Mouse (Mus musculus) limb, embryonic 14.5 days (tissue): ENCODE measurements around the gene Irs2. TPM values are rescaled to one million over a fixed set of nuclear protein-coding genes. Genes with fewer than 3 reads are reported as not detected.

ENCODE experiments used
- ATAC-seq: fragments of 200-750 bp; cut with Nextera tagmentation; 2 replicates; pipeline ENCODE4 v1.8.0; 2017; ENCODE audit warnings: low read depth, moderate number of reproducible peaks, moderate TSS enrichment; ENCODE audit not compliant: low FRiP score
- DNase-seq: peaks from one replicate; pipeline ENCODE4 v3.0.0-alpha.2; 2015; ENCODE audit warnings: low spot score
- H3K27ac ChIP-seq: fragments of 300-500 bp; sonication (generic); replicated peaks from 2 replicates; pipeline ENCODE4 v1.5.1; 2014; ENCODE audit warnings: low read depth, mild to moderate bottlenecking, low read length, moderate library complexity, mixed read lengths
- H3K27me3 ChIP-seq: fragments of 300-500 bp; sonication (generic); 2 replicates; pipeline ENCODE4 v1.6.1; 2014; ENCODE audit warnings: low read length, mixed read lengths; ENCODE audit not compliant: control insufficient read depth, insufficient read depth
- H3K36me3 ChIP-seq: fragments of 300-500 bp; sonication (generic); 2 replicates; pipeline ENCODE4 v1.6.1; 2014; ENCODE audit warnings: mild to moderate bottlenecking, low read length, moderate library complexity, mixed read lengths; ENCODE audit not compliant: control insufficient read depth, insufficient read depth
- H3K4me1 ChIP-seq: fragments of 300-500 bp; sonication (generic); 2 replicates; pipeline ENCODE4 v1.6.1; 2014; ENCODE audit warnings: antibody characterized with exemption, low read length, mixed read lengths; ENCODE audit not compliant: control insufficient read depth, insufficient read depth
- H3K4me2 ChIP-seq: fragments of 300-500 bp; sonication (generic); replicated peaks from 2 replicates; pipeline ENCODE4 v1.6.1; 2014; ENCODE audit warnings: low read depth, mild to moderate bottlenecking, low read length, moderate library complexity; ENCODE audit not compliant: severe bottlenecking
- H3K4me3 ChIP-seq: fragments of 300-500 bp; sonication (generic); replicated peaks from 2 replicates; pipeline ENCODE4 v1.5.1; 2014; ENCODE audit warnings: low read length
- H3K9ac ChIP-seq: fragments of 300-500 bp; sonication (generic); 2 replicates; pipeline ENCODE4 v1.6.1; 2014; ENCODE audit warnings: mild to moderate bottlenecking, low read depth, low read length, moderate library complexity; ENCODE audit not compliant: severe bottlenecking
- H3K9me3 ChIP-seq: fragments of 300-500 bp; sonication (generic); 2 replicates; pipeline ENCODE4 v1.6.1; 2016; ENCODE audit warnings: low read length; ENCODE audit not compliant: control insufficient read depth
- POLR2A ChIP-seq: fragments of 200-500 bp; IDR thresholded peaks from 2 replicates; pipeline ENCODE4 v1.8.0; 2012; ENCODE audit warnings: inconsistent platforms, mild to moderate bottlenecking, moderate library complexity, borderline replicate concordance; ENCODE audit not compliant: insufficient read depth, insufficient read length; ENCODE audit errors: extremely low read depth
- WGBS: fragments of 180-500 bp; shearing (Covaris S2); extraction: QIAGEN DNeasy Blood & Tissue Kit; methylation state at CpG from one replicate; pipeline ENCODE4 v1.1.7; 2014; 5-methylcytosine and 5-hydroxymethylcytosine counted together
- polyA plus RNA-seq, 2 experiments: library from polyadenylated mRNA; depleted of rRNA in 1 of 2; stranded (reverse) in 1 of 2; unstranded in 1 of 2; fragments of >200 nt; fragmentation: Nextera tagmentation in 1 of 2; extraction: Ambion mirVana in 1 of 2; gene quantifications; 2 replicates each; pipeline versions ENCODE4 v1.2.1 to v1.2.3; 2012 to 2014

Irs2 gene
- polyA plus RNA-seq, 2 experiments: 9.7 to 14.4 TPM

GRCm38 (mm10) chr8:10964511-10965099, 43.7 kb downstream of the Irs2 start:
- peaks cover 52% of the 10 kb centered on the region for H3K4me1 ChIP-seq
- no peak overlapping the region for H3K27ac ChIP-seq
- DNase-seq: no peak

DNA sequence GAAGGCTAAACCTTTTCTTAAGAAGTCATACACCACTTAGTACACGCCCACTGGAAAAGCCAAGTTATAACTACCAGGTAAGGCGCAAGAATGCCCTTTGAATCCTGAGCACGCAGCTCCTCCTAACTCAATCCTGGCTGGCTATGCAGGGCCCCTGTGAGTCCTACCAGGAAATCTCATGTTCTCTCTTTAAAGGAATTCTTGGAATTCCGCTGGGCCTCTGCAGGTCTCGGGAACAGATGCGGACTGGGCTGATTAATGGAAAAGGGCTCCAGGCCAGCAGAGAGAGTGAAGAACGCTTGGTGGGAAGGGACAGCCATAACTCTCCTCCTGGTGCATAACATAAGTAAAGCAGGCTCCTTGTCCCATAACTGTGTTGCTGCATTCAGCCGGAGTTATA, 46.3 kb downstream of the Irs2 start:
- Histone ChIP-seq H3K36me3 (no peaks in the 10 kb centered on the region), H3K27ac (peak overlapping the region; percentile 76), H3K9ac (0 out of 2 replicates have a peak overlapping the region, but pooled peaks have one; percentile 12), H3K9me3 (no peaks in the 10 kb centered on the region), H3K4me2 (peak overlapping the region; percentile 25), H3K4me3 (no peak overlapping the region), H3K27me3 (no peaks in the 10 kb centered on the region), H3K4me1 (peaks cover 50% of the 10 kb centered on the region)
- 3% methylated on average over 8 of the region's 8 CpGs for WGBS
- peak; percentile 92 for DNase-seq
- TF ChIP-seq POLR2A: no peak
- ATAC-seq: peak; percentile 82

More at GRCm38 (mm10) chr8:10964511-10965099, 43.7 kb downstream of the Irs2 start:
- Histone ChIP-seq H3K9me3 (no peaks in the 10 kb centered on the region), H3K9ac (no peak overlapping the region), H3K4me2 (no peak overlapping the region), H3K27me3 (no peaks in the 10 kb centered on the region), H3K4me3 (no peak overlapping the region), H3K36me3 (no peaks in the 10 kb centered on the region)
- 71% methylated on average over 10 of the region's 10 CpGs for WGBS
- no peak for ATAC-seq
- TF ChIP-seq POLR2A: no peak

- H3K4me1 ChIP-seq: peaks cover 42% of the 10 kb centered on the region
- DNase-seq (no peak), ATAC-seq (no peak)
- H3K9me3 ChIP-seq: no peaks in the 10 kb centered on the region
- no peak overlapping the region for H3K4me3 ChIP-seq
- 23% methylated on average over 15 of the region's 15 CpGs for WGBS
- H3K27ac ChIP-seq: 0 out of 2 replicates have a peak overlapping the region, but pooled peaks have one; percentile 40
- peak overlapping the region; percentile 22 for H3K4me2 ChIP-seq
- no peaks in the 10 kb centered on the region for H3K27me3 ChIP-seq
- H3K36me3 ChIP-seq: no peaks in the 10 kb centered on the region
- no peak overlapping the region for H3K9ac ChIP-seq
- no peak for TF ChIP-seq POLR2A
Measured at GRCm38 (mm10) chr8:10960277-10960819, 47.9 kb downstream of the Irs2 start.

- H3K9ac ChIP-seq: no peak overlapping the region
- 36% methylated on average over 9 of the region's 9 CpGs for WGBS
- no peaks in the 10 kb centered on the region for H3K9me3 ChIP-seq
- no peak overlapping the region for H3K4me2 ChIP-seq
- ATAC-seq (no peak), DNase-seq (no peak)
- H3K36me3 ChIP-seq: no peaks in the 10 kb centered on the region
- H3K4me3 ChIP-seq: no peak overlapping the region
- TF ChIP-seq POLR2A: no peak
- no peak overlapping the region for H3K27ac ChIP-seq
- no peaks in the 10 kb centered on the region for H3K27me3 ChIP-seq
- H3K4me1 ChIP-seq: peaks cover 38% of the 10 kb centered on the region
Measured at GRCm38 (mm10) chr8:10957292-10957955, 50.8 kb downstream of the Irs2 start.

DNA sequence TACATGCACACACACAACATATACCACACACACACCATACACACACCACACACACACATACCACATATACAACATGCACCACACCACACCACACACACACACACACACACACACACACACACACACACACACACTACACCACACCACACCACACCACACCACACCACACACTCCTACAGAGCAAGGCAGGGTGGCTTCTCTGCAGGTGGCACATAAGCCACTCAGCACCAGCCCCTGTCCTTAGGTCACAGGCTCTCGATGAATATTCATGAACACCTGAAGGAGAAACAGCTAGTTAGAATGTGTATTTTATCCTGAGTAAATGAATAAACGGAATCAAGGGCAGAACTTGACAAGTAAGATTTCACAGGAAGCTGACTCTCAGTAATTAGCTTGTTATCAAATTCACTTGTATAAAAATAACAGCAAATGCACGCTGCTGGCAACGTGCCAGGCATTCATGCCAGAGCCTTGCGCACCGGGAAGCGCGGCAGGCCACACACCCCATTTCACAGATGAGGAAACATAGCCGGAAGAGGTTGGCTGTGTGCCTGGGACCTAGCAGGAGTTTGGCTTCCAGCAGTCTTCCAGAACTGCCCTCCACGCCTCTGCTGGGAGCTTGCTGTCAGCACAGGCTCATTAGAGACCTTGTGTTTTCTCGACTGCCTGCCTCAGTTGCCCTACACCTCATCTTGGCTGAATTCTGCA, 54.8 kb downstream of the Irs2 start:
- WGBS: 11% methylated on average over 11 of the region's 11 CpGs
- no peaks in the 10 kb centered on the region for H3K27me3 ChIP-seq
- no peak overlapping the region for H3K27ac ChIP-seq
- no peak overlapping the region for H3K9ac ChIP-seq
- H3K9me3 ChIP-seq: no peaks in the 10 kb centered on the region
- peaks cover 11% of the 10 kb centered on the region; the same call in 1 of the 2 replicates for H3K4me1 ChIP-seq
- ATAC-seq (0 out of 2 replicates have a peak, but pooled peaks have one; percentile 45), DNase-seq (peak; percentile 85)
- H3K4me3 ChIP-seq: no peak overlapping the region
- TF ChIP-seq POLR2A: no peak
- H3K36me3 ChIP-seq: no peaks in the 10 kb centered on the region
- H3K4me2 ChIP-seq: no peak overlapping the region
